Mouse (Mus musculus): Measurements from ENCODE around the gene Tctex1d1. TPM values are rescaled to one million over a fixed set of nuclear protein-coding genes. Genes with fewer than 3 reads are reported as not detected.

Tctex1d1 gene
- polyA plus RNA-seq, 1 experiment: not detected

GRCm38 (mm10) chr4:103042997-103043396 lies 64.6 kb downstream of the Tctex1d1 start:
- no peak overlapping the region for H3K4me3 ChIP-seq (replicated peaks; ENCODE audit: control insufficient read depth, low read depth, low read length)
- no peaks in the 10 kb centered on the region; the same call in 1 of the 2 replicates for H3K4me1 ChIP-seq (ENCODE audit: control insufficient read depth, insufficient read depth, low read length)
- WGBS: 88% methylated on average over 11 of the region's 11 CpGs
- TF ChIP-seq POLR2A (IDR thresholded peaks at IDR 0.05; ENCODE audit: borderline replicate concordance, control insufficient read depth, low read depth, low read length): no peak
- no peak for TF ChIP-seq CTCF (IDR thresholded peaks at IDR 0.05; ENCODE audit: control insufficient read depth, insufficient read depth, low read length)
- no peak overlapping the region for H3K27ac ChIP-seq (ENCODE audit: control insufficient read depth, insufficient read depth, low read depth, low read length, poor library complexity)

DNA sequence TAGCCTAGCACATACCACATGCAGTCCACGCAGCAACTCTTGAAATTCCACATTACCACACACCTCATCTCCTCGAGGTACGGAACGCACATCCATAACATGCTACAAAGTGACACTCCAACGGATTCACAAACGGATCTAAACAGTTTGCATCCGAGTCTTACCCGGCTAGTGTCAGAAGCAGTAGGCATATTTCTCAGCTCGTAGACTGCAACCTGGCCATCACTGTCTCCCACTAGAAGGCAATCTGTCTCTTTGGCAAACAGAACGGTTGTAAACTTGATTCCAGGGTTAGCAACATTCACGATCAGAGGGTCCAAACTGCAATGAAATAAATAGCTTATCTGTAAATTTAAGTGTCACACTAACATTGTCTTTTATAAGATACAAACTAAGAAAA lies 69.6 kb downstream of the Tctex1d1 start:
- Histone ChIP-seq H3K4me1 (ENCODE audit: control insufficient read depth, insufficient read depth, low read length) (no peaks in the 10 kb centered on the region), H3K27ac (ENCODE audit: control insufficient read depth, insufficient read depth, low read depth, low read length, poor library complexity) (no peak overlapping the region), H3K4me3 (replicated peaks; ENCODE audit: control insufficient read depth, low read depth, low read length) (no peak overlapping the region)
- WGBS: 84% methylated on average over 11 of the region's 11 CpGs
- TF ChIP-seq POLR2A (IDR thresholded peaks at IDR 0.05; ENCODE audit: borderline replicate concordance, control insufficient read depth, low read depth, low read length) (no peak), CTCF (IDR thresholded peaks at IDR 0.05; ENCODE audit: control insufficient read depth, insufficient read depth, low read length) (no peak)

Other genes starting within 250 kb of the Tctex1d1 start
- 1.2 and 1.9 TPM in 2 replicates for gene Sgip1, start 237.3 kb upstream of the Tctex1d1 start, polyA plus RNA-seq (2011; ENCODE audit: insufficient read depth, insufficient read length, low replicate concordance, missing spikeins)
- gene Insl5, start 48.2 kb downstream of the Tctex1d1 start, polyA plus RNA-seq (2011; ENCODE audit: insufficient read depth, insufficient read length, low replicate concordance, missing spikeins): not detected in 2 replicates
- gene Mier1, start 135.8 kb downstream of the Tctex1d1 start, polyA plus RNA-seq (2011; ENCODE audit: insufficient read depth, insufficient read length, low replicate concordance, missing spikeins): 42.3 and 78.0 TPM in 2 replicates
- gene Wdr78, start 135.9 kb downstream of the Tctex1d1 start, polyA plus RNA-seq (2011; ENCODE audit: insufficient read depth, insufficient read length, low replicate concordance, missing spikeins): 0.72 and 2.0 TPM in 2 replicates
- gene Slc35d1, start 236.6 kb downstream of the Tctex1d1 start, polyA plus RNA-seq (2011; ENCODE audit: insufficient read depth, insufficient read length, low replicate concordance, missing spikeins): 3.8 and 4.9 TPM in 2 replicates